Mouse (Mus musculus) heart, embryonic 13.5 days (tissue): ENCODE measurements around the gene Olfr1414. TPM values are rescaled to one million over a fixed set of nuclear protein-coding genes. Genes with fewer than 3 reads are reported as not detected.
"Not testable (repeated sequence)": the region's sequence is repeated elsewhere in the genome, so short reads cannot be mapped to it uniquely, and the experiment has no call there.

Experiments used
- ATAC-seq: fragments of 200-750 bp; cut with Nextera tagmentation; 2 replicates; pipeline ENCODE4 v1.8.0; 2017; ENCODE audit warnings: moderate TSS enrichment; ENCODE audit not compliant: insufficient number of reproducible peaks, low FRiP score, low TSS enrichment; ENCODE audit errors: extremely low read depth
- H3K27ac ChIP-seq: fragments of 300-500 bp; sonication (generic); replicated peaks from 2 replicates; pipeline ENCODE4 v1.5.1; 2015; ENCODE audit warnings: moderate library complexity, mild to moderate bottlenecking, inconsistent platforms
- H3K27me3 ChIP-seq: fragments of 300-500 bp; sonication (generic); replicated peaks from 2 replicates; pipeline ENCODE4 v1.6.1; 2015; ENCODE audit warnings: mild to moderate bottlenecking, inconsistent platforms
- H3K36me3 ChIP-seq: fragments of 300-500 bp; sonication (generic); 2 replicates; pipeline ENCODE4 v1.6.1; 2015; ENCODE audit warnings: mild to moderate bottlenecking, inconsistent platforms
- H3K4me1 ChIP-seq: fragments of 300-500 bp; sonication (generic); 2 replicates; pipeline ENCODE4 v1.6.1; 2015; ENCODE audit warnings: inconsistent platforms
- H3K4me2 ChIP-seq: fragments of 300-500 bp; sonication (generic); 2 replicates; pipeline ENCODE4 v1.6.1; 2015; ENCODE audit warnings: inconsistent platforms, mild to moderate bottlenecking, moderate library complexity
- H3K4me3 ChIP-seq: fragments of 300-500 bp; sonication (generic); 2 replicates; pipeline ENCODE4 v1.5.1; 2015; ENCODE audit warnings: moderate library complexity, mild to moderate bottlenecking, inconsistent platforms
- H3K9ac ChIP-seq: fragments of 300-500 bp; sonication (generic); 2 replicates; pipeline ENCODE4 v1.6.1; 2015; ENCODE audit warnings: inconsistent platforms, mild to moderate bottlenecking, moderate library complexity
- H3K9me3 ChIP-seq: fragments of 300-500 bp; sonication (generic); 2 replicates; pipeline ENCODE4 v1.6.1; 2016; ENCODE audit warnings: inconsistent platforms
- WGBS: fragments of 180-500 bp; shearing (Covaris S2); methylation state at CpG from one replicate; pipeline ENCODE4 v1.1.7; 2015; ENCODE audit warnings: mixed read lengths; 5-methylcytosine and 5-hydroxymethylcytosine counted together
- polyA plus RNA-seq: library from polyadenylated mRNA; unstranded; fragments of >200 nt; fragmentation: Nextera tagmentation; extraction: Ambion mirVana; gene quantifications from 2 replicates; pipeline ENCODE4 v1.2.1, GENCODE M21; 2015

Gene Olfr1414
- polyA plus RNA-seq = not detected in 2 replicates

DNA sequence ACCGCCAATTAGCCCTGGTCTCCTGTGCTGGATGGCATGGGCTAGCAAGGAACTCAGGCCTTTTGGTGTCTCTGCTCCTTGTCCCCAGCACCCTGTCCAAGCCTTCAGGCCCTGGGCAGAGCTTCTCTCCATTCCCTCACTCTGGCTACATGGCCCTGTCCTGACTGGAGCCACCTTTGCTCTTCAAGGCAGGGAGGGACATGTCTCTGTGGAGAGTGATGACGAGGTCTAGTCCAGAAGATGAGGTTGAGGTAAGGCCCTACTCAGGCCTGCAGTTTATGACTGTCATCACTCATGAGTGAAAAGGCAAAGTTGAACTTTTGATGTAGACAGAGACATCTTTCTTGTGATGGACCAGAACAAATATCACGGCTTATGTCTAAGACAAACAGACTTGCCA, at the start of gene Olfr1414:
TSS of gene Olfr1414 (minus strand) at position 101 of the 400 bp plus-strand sequence.
- no peak for ATAC-seq
- Histone ChIP-seq H3K9me3 (no peaks in the 10 kb centered on the region), H3K36me3 (no peaks in the 10 kb centered on the region), H3K4me3 (no peak within 1 kb of the TSS), H3K27me3 (peaks cover 36% of the 10 kb centered on the region), H3K9ac (no peak within 1 kb of the TSS), H3K4me1 (no peaks in the 10 kb centered on the region), H3K4me2 (no peak within 1 kb of the TSS), H3K27ac (no peak within 1 kb of the TSS)
- 81% methylated on average over 3 of the region's 3 CpGs for WGBS

DNA sequence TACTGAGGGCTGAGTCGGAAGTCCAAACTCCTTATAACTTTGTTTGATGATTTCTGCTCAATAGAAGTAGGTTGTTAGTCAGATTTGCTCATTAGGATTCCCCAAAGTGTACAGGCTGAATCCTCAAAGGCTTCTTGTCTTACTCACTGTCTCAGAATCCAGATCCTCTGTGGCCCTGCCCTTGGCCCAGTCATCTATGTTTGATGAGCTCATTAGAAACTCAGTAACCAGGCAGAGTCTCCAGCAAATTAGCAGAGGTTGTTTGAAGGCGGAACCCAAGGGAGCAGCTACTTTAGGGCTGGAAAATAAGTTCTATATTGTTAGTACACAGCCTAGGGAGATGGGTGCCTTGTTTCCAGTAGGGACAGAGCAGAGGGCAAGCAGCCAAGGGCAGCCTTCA, 27.5 kb upstream of the Olfr1414 start:
- ATAC-seq = no peak
- Histone ChIP-seq H3K4me2 (no peak overlapping the region), H3K9me3 (no peaks in the 10 kb centered on the region), H3K27me3 (no peaks in the 10 kb centered on the region), H3K9ac (no peak overlapping the region), H3K27ac (no peak overlapping the region), H3K4me1 (no peaks in the 10 kb centered on the region), H3K4me3 (no peak overlapping the region), H3K36me3 (no peaks in the 10 kb centered on the region)
- 60% methylated on average over 2 of the region's 2 CpGs for WGBS

GRCm38 (mm10) chr1:92539071-92539470, 20.6 kb upstream of the Olfr1414 start:
- H3K4me1 ChIP-seq = no peaks in the 10 kb centered on the region
- no peak for ATAC-seq
- H3K4me2 ChIP-seq = no peak overlapping the region
- no peaks in the 10 kb centered on the region for H3K36me3 ChIP-seq
- 41% methylated on average over 2 of the region's 2 CpGs for WGBS
- H3K27me3 ChIP-seq = peaks cover 13% of the 10 kb centered on the region
- no peak overlapping the region for H3K4me3 ChIP-seq
- no peak overlapping the region for H3K27ac ChIP-seq
- no peak overlapping the region for H3K9ac ChIP-seq
- H3K9me3 ChIP-seq = no peaks in the 10 kb centered on the region

GRCm38 (mm10) chr1:92536972-92537371, 18.5 kb upstream of the Olfr1414 start:
- Histone ChIP-seq H3K27ac (no peak overlapping the region), H3K9ac (no peak overlapping the region), H3K27me3 (peaks cover 19% of the 10 kb centered on the region), H3K4me3 (no peak overlapping the region), H3K9me3 (no peaks in the 10 kb centered on the region), H3K4me2 (no peak overlapping the region), H3K36me3 (no peaks in the 10 kb centered on the region), H3K4me1 (no peaks in the 10 kb centered on the region)
- 41% methylated on average over 5 of the region's 5 CpGs for WGBS
- ATAC-seq = no peak

GRCm38 (mm10) chr1:92523764-92524163, 5.3 kb upstream of the Olfr1414 start:
- H3K9me3 ChIP-seq = no peaks in the 10 kb centered on the region
- no peak overlapping the region for H3K4me2 ChIP-seq
- H3K27ac ChIP-seq = no peak overlapping the region
- peaks cover 36% of the 10 kb centered on the region for H3K27me3 ChIP-seq
- no peaks in the 10 kb centered on the region for H3K36me3 ChIP-seq
- no peak overlapping the region for H3K9ac ChIP-seq
- WGBS = 70% methylated on average over 3 of the region's 3 CpGs
- H3K4me1 ChIP-seq = no peaks in the 10 kb centered on the region
- H3K4me3 ChIP-seq = no peak overlapping the region
- no peak for ATAC-seq

GRCm38 (mm10) chr1:92521376-92521775, 2.9 kb upstream of the Olfr1414 start:
- Histone ChIP-seq H3K9ac (no peak overlapping the region), H3K27me3 (peaks cover 36% of the 10 kb centered on the region), H3K4me2 (no peak overlapping the region), H3K4me3 (no peak overlapping the region), H3K9me3 (no peaks in the 10 kb centered on the region), H3K36me3 (no peaks in the 10 kb centered on the region), H3K27ac (no peak overlapping the region), H3K4me1 (no peaks in the 10 kb centered on the region)
- no peak for ATAC-seq
- 17% methylated on average over 10 of the region's 10 CpGs for WGBS

GRCm38 (mm10) chr1:92519046-92519445, 585 bp upstream of the Olfr1414 start:
- 78% methylated on average over 6 of the region's 6 CpGs for WGBS

GRCm38 (mm10) chr1:92515390-92515789, 3.1 kb downstream of the Olfr1414 start:
- 64% methylated on average over 11 of the region's 11 CpGs for WGBS
- Histone ChIP-seq H3K27ac (no peak overlapping the region), H3K4me1 (no peaks in the 10 kb centered on the region), H3K9me3 (no peaks in the 10 kb centered on the region), H3K36me3 (no peaks in the 10 kb centered on the region), H3K4me3 (no peak overlapping the region), H3K27me3 (peaks cover 16% of the 10 kb centered on the region), H3K9ac (no peak overlapping the region), H3K4me2 (no peak overlapping the region)
- no peak for ATAC-seq

More at GRCm38 (mm10) chr1:92519046-92519445, 585 bp upstream of the Olfr1414 start:
- Histone ChIP-seq H3K4me1 (no peaks in the 10 kb centered on the region), H3K27me3 (peaks cover 36% of the 10 kb centered on the region), H3K4me2 (no peak overlapping the region), H3K36me3 (no peaks in the 10 kb centered on the region), H3K27ac (no peak overlapping the region), H3K4me3 (no peak overlapping the region), H3K9ac (no peak overlapping the region), H3K9me3 (no peaks in the 10 kb centered on the region)
- ATAC-seq = no peak

GRCm38 (mm10) chr1:92511646-92512045, 6.8 kb downstream of the Olfr1414 start:
- not testable (repeated sequence) for H3K9me3 ChIP-seq, H3K27me3 ChIP-seq, H3K36me3 ChIP-seq, H3K27ac ChIP-seq, H3K4me2 ChIP-seq, ATAC-seq, H3K4me3 ChIP-seq, H3K4me1 ChIP-seq, H3K9ac ChIP-seq
- 63% methylated on average over 5 of the region's 5 CpGs for WGBS

GRCm38 (mm10) chr1:92496001-92496400, 22.5 kb downstream of the Olfr1414 start, which contains the start of gene Olfr1415:
Olfr1415 (minus strand) TSS chr1:92496101.
- Histone ChIP-seq H3K9me3 (peaks cover 6% of the 10 kb centered on the region; the same call in 1 of the 2 replicates), H3K4me1 (no peaks in the 10 kb centered on the region)
- 73% methylated on average over 2 of the region's 2 CpGs for WGBS

DNA sequence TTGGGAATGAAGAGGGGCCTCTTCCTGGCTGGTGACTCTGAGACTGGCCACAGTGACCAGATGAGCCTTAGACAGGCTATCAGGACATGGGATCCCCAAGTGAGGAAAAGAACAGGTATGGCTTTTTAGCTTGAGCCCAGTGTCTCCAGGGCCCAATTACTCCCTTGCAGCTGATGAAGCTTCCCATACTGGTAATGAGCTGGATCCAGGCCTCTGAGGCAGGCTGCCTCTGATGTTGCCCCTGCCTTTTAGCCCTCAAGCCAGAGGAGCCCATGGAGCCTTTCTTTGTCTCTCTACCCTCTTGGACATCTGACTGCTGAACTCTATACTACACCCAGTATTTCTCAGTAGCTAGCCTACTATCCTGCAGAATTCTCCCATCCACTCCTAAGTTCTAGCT, 33.4 kb downstream of the Olfr1414 start, which contains the start of gene Olfr1416:
TSS of gene Olfr1416 (minus strand) at position 101 of the 400 bp plus-strand sequence.
- Histone ChIP-seq H3K27me3 (peaks cover 4% of the 10 kb centered on the region; the same call in 1 of the 2 replicates), H3K9me3 (peaks cover 11% of the 10 kb centered on the region), H3K4me1 (no peaks in the 10 kb centered on the region), H3K9ac (no peak within 1 kb of the TSS), H3K36me3 (no peaks in the 10 kb centered on the region), H3K4me3 (no peak within 1 kb of the TSS), H3K4me2 (no peak within 1 kb of the TSS), H3K27ac (no peak within 1 kb of the TSS)
- no peak for ATAC-seq

More at GRCm38 (mm10) chr1:92496001-92496400, 22.5 kb downstream of the Olfr1414 start, which contains the start of gene Olfr1415:
- Histone ChIP-seq H3K4me2 (no peak within 1 kb of the TSS), H3K9ac (no peak within 1 kb of the TSS), H3K27ac (no peak within 1 kb of the TSS), H3K36me3 (no peaks in the 10 kb centered on the region), H3K27me3 (peaks cover 10% of the 10 kb centered on the region; the same call in 1 of the 2 replicates), H3K4me3 (no peak within 1 kb of the TSS)
- no peak for ATAC-seq

DNA sequence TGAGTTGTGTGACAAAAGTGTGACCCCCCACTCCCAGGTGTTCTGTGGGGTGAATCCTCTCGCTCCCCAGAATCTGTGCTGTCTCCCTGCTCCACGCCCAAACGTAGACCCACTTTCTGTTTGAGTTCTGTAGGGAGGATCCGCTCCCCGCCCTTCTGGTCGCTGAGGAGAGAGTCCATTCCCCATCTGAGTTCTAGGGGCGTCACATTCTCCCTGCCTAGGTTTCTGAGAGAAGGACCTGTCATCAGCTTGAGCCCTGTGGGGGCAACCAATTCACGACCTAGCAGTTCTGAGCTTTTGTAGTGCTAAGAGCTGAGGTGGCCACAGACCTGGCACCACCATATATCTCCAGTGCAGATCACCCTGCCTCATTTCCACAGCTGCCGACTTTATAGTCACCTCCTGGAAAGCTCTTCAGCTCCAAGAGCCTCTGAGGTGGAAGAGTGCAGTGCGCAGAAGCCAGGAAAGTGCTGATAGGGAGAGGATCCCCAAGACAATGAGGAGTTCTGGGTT, 44.3 kb downstream of the Olfr1414 start:
- peaks cover 15% of the 10 kb centered on the region for H3K4me1 ChIP-seq
- ATAC-seq = peak; percentile 28; the same call in 1 of the 2 replicates
- peak overlapping the region; percentile 98 for H3K4me3 ChIP-seq
- under 1% methylated on average over 10 of the region's 10 CpGs for WGBS
- no peaks in the 10 kb centered on the region for H3K9me3 ChIP-seq
- H3K4me2 ChIP-seq = peak overlapping the region; percentile 99
- H3K36me3 ChIP-seq = peaks cover 23% of the 10 kb centered on the region
- peak overlapping the region; percentile 98 for H3K9ac ChIP-seq
- H3K27ac ChIP-seq = peak overlapping the region; percentile 75
- H3K27me3 ChIP-seq = peaks cover 12% of the 10 kb centered on the region
